Mouse (Mus musculus) common myeloid progenitor, adult 5-6 weeks (primary cell): Measurements from ENCODE around the gene Hecw1. TPM values are rescaled to one million over a fixed set of nuclear protein-coding genes. Genes with fewer than 3 reads are reported as not detected.

Experiments
- ATAC-seq: replicated peaks from 2 replicates; pipeline ENCODE4 v1.8.0; 2016; ENCODE audit warnings: low read depth, mild to moderate bottlenecking, moderate TSS enrichment, inconsistent platforms; ENCODE audit not compliant: poor library complexity, severe bottlenecking
- total RNA-seq: library from RNA; stranded (forward); fragments of 200-1000, 187-1606 nt; gene quantifications from 2 replicates; pipeline ENCODE4 v1.2.3, GENCODE M21; 2017

Hecw1 gene
- total RNA-seq, result not detected in 2 replicates

DNA sequence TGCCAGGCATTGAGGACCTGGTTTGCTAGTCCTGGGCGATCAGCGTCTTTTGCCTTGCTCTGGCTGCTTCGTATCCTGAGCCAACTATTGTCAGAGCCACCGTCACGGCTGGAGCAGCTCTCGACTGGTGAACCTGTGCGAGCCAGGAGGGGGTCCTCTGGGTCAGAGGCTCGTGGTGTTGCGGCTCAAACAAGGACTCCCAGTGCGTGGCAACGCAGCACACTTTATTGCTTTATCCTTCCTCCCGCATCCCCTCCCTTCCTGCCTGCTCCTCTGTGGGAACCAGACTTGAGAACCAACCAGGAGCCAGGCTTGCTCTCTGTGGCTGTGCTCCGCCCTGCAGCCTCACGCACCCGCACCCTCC is at the start of gene Hecw1:
Hecw1 (minus strand) TSS at position 323 of the 364 bp plus-strand sequence.
- no peak for ATAC-seq

GRCm38 (mm10) chr13:14561336-14561735 is 38.3 kb upstream of the Hecw1 start:
- no peak for ATAC-seq

DNA sequence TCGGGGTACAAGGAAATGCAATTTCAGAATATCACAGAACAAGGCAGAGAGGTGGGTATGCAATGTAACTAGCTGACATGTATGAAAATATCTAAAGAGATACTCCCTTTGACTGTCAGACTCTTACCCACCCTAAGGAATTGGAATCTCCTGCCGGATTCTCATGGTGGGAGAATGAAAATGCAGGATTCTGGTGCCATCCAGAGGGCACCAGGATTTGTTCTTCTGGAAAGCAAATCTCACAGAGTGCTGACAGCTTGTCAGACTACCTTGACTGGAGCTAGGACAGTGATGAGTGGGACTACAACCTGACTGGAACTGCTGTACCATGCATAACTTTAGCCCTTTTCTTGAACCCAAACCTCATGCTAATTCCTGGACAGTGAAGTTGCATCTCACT is 29.6 kb upstream of the Hecw1 start:
- no peak for ATAC-seq

GRCm38 (mm10) chr13:14542860-14543259 is 19.8 kb upstream of the Hecw1 start:
- no peak for ATAC-seq

DNA sequence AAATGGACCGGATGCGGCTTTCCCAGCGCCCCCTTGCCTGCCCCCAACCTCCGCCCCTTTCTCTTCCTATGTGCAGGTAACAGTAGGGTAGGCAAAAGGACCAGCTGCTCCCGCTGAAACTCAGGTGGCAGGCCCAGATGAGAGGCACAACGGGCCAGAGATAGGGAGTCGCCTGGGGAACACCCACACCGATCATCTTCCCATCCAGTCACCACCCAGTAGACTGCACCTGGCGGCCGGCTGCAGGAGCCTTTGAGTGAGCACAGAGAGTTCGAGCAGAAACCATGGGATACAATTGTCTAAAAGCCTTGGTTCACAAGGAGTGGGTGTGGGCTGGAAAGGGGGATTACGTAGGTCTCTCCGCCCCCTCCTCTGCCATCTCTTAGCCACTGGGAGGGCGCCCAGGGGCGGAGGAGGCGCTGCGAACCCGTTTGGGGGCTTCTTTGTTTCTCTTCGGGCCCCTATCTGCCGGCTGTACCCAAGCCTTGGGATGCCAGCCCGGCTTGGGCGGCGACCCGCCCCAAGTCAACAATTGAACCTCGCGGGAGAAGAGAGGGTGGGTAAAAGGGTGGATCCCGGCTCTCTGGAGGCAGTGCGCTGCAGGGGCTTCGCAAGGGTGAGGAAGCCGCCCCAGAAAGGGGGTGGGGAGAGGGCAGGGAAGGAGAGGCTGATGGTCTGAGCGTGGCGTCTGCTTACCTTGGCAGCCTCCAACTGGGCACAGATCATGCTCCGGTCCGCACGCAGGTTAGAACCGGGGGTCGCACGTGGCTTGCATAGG is 711 bp downstream of the Hecw1 start:
- no peak; the same call in 1 of the 2 replicates for ATAC-seq

DNA sequence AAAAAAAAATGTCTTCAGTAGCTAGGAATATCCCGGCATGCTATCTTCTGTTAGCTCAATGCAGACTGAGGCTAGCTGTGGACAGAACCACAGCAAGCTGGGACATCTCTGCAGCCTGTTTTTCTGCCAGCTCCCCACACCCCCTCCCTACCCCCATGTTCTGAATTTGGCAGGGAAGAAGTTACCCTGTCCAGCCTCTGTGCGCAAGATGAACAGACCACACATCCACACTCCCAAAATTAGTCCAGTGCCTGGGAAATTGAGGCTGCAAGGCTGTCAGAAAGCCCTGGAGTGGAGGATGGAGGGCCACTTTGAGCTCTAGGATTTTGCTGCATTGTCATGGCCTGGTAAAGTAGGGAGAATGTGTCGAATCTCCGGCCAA is 1.3 kb downstream of the Hecw1 start:
- no peak for ATAC-seq

DNA sequence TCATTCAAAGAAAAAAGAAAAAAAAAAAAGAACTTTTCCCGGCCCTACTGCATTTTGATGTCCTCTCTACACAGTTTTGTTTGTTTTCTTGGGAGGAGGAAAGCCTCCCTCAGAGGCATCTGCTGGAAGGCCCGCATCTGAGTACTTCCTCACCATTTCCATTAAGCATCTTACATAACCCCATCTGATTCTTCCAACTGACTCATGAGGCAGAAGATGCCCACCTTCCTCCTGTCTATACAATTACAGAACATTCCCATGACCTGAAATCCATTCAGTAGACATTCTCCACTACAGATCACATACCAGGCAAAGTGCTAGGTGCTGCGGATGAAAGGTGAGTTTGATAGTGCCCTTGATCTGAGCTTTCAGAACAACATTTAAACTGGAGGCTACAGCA is 3.4 kb downstream of the Hecw1 start:
- ATAC-seq, result no peak

- no peak for ATAC-seq
Measured at GRCm38 (mm10) chr13:14517478-14517877, 5.5 kb downstream of the Hecw1 start.

DNA sequence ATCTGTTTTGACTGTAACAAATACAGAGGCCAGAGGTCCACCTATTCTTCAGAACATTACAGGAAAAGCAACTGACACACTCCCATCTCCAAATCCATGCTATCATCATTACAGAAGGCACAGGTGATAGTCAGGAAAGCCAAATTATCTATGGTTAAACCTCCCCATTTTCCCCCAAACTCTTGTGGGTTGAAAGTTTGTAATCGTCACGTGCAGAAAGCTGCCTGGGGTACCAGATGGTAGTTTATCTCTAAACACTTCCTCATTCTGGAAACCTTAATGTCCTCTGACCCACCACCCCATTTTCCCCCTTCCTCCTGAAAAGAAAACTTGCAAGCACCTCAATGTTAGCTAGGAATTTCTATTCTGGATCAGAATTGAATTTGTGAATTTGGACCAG is 7.9 kb downstream of the Hecw1 start:
- ATAC-seq, result no peak

DNA sequence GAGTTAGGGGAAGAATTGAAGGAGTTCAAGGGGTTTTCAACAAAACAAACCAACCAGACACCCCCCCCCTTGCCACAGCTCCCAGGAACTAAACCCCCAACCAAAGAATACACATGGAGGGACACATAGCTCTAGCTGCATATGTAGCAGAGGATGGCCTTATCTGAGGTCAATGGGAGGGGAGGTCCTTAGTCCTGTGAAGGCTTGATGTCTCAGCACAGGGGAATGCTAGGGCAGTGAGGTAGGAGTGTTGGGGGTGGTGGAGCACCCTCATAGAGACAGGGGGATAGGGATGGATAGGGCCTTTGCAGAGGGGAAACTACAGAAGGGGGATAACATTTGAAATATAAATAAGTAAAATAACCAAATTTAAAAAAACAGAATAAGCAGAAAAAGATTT is 9.1 kb downstream of the Hecw1 start:
- ATAC-seq, result no peak

GRCm38 (mm10) chr13:14506765-14507164 is 16.3 kb downstream of the Hecw1 start:
- ATAC-seq, result no peak

DNA sequence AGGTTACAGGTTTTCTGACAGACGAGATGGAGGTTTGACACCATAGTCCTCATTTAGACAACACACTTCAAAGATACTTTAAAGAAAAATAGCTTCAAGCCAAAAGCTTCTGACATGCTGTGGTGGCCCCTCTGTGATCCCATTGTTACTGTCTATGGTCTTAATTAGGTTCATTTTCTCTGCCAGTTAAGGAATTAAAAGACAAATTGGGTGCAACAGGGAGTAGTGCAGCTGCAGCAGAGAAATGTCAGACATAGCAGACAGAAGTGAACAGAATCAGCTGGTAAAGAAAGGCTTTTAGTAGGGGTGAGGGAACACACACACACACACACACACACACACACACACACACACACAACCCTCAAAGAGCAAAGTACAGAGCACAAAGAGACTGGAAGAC is 22.8 kb downstream of the Hecw1 start:
- ATAC-seq, result no peak

DNA sequence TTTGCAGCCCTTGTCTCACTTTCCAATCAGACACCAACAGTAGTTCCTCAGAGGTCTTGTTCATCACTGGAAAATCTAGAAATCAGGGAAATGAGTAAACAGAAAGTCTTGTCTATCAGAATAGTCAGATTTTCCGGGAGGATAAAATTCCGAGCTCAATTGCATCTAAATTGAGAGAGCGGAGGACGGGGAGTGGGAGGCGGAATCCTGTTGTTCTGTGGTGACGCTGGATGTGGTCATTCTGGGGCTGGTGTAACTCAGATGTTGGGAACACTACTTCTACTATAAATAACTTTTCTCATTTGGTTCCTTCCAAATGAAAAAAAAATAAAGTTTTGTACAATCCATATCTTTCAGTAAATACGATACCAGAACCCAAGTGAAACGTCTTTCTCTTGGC is 24.2 kb downstream of the Hecw1 start:
- no peak for ATAC-seq

DNA sequence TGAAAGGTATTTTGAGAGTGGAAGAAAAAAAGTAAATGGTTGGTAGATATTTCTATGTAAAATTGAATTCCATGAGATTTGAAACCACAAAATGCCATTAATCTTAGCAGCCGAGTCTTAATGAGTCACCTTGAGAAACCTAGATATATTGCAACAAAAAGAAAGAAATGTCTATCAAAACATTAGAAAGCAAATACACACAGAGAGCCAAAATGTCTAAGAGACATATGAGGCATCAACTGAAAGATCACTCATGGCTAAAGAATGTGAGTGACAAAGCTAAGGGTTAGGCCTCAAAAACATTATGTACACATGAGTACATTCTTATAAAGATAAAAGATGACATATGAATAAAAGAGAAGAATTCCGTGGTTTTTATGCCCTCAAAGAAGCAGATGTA is 26.1 kb downstream of the Hecw1 start:
- no peak for ATAC-seq

- no peak for ATAC-seq
Measured at GRCm38 (mm10) chr13:14487812-14488211, 35.2 kb downstream of the Hecw1 start.

- ATAC-seq, result no peak
Measured at GRCm38 (mm10) chr13:14471121-14471520, 51.9 kb downstream of the Hecw1 start.

- no peak for ATAC-seq
Measured at GRCm38 (mm10) chr13:14467517-14467916, 55.5 kb downstream of the Hecw1 start.

- ATAC-seq, result no peak
Measured at GRCm38 (mm10) chr13:14461036-14461435, 62.0 kb downstream of the Hecw1 start.

DNA sequence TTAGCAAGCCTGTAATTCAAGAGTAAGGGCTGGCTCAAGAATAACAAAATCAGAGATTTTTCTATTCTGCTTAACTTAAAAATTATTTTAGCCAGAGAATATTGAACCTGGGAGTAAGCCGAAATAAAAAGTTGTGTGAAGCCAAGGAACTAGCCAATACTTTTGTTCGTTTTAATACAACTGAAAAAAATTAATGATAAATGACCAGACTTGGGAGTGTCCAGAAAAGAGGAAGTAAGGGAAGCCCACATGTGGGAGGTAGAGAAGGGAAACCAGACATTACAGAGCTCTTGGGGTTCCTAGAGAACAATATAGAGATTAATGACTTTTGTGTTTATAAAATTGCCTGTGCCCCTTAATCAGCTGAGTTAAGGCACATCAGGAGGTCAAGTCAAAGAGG is 66.0 kb downstream of the Hecw1 start:
- ATAC-seq, result no peak

- no peak for ATAC-seq
Measured at GRCm38 (mm10) chr13:14439540-14439939, 83.5 kb downstream of the Hecw1 start.

DNA sequence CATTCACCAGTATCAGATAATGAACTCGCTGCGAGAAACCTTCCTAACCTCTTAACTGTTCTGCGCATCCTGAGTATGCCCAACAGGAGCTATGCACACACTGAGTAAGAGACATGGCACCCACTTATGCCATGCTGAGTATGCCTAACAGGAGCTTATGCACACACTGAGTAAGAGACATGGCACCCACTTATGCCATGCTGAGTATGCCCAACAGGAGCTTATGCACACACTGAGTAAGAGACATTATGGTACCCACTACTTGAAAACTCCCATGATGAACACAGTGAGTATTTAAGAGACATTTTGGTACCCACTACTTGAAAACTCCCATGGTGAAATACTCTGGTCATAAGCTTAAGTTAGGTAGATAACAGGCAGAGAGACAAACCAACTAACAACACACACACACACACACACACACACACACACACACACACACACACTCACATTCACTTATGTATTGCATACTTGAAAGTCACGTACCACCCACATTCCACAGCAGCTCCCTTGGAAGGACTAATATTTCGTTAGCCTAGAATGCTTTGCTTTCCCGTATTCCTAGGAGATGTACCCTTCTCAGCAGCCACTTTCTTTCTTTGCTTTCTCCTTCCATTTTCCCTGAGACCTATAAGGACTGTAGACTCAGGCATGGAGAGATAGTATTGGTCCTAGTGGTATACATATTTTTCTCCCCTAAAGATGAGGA is 94.0 kb downstream of the Hecw1 start:
- ATAC-seq, result no peak

GRCm38 (mm10) chr13:14424836-14425235 is 98.2 kb downstream of the Hecw1 start:
- ATAC-seq, result no peak
